Mouse (Mus musculus) heart, adult 9 months (tissue): Measurements from ENCODE around the gene Mtor.

Experiments used
- DNase-seq, 2 experiments: peaks; one replicate each; pipeline ENCODE4 v3.0.0; 2022; ENCODE audit warnings: low spot score in 2 of 2

Mtor gene

DNA sequence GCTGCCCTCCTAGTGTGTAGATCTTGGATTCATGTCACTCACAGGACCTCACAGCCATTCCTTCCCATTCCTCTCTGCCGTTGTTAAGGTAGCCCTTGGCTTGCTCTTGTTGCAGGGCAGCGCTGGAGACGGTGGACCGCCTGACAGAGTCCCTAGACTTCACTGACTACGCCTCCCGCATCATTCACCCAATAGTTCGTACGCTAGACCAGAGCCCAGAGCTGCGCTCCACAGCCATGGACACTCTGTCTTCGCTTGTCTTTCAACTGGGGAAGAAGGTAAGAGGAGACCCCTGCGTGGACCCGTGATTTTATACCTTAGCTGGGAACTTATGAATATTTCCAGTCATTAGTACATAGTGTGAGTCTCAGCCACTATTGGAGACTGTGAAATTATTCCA, 36.1 kb downstream of the Mtor start:
- DNase-seq: no peak

DNA sequence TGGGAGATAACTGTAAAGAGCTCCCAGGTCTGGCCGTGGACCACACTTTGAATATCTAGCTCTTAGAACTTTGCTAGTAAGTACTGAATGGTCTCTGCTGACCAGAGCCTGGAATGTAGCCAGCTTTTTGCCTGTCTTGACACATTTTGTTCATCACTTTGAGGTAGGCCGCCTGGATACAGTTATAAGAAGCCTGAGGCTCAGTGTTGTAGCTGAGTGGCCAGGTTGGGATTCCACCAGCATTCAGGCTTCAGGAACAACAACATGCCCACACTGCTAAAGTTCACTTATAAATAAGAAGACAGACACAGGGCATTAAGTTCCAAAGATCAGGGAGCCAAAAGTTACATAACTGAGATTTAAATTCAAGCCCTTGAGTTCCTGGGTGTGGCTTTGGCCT, 39.4 kb downstream of the Mtor start:
- DNase-seq: no peak

DNA sequence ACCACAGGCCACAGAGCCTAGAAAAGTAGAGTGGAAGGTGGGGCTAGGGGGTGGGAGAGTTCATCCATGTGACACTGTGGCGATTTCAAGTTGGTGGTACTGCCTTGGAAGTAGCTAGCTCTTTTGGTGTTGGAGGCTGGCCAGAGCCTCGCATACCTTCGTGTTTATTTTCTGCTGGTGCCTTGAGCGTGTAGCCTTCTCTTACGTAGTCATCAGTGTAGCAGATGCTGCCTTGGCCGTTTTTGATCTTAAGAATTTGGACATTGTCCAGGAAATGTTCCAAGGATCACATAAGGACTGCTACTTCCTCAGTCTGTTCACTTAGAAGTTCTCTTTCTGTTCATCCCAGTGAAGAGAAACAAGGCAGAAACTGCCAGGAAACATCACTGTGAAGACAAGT, 42.1 kb downstream of the Mtor start:
- peak in 1 of 2 experiments; percentile 25 for DNase-seq

DNA sequence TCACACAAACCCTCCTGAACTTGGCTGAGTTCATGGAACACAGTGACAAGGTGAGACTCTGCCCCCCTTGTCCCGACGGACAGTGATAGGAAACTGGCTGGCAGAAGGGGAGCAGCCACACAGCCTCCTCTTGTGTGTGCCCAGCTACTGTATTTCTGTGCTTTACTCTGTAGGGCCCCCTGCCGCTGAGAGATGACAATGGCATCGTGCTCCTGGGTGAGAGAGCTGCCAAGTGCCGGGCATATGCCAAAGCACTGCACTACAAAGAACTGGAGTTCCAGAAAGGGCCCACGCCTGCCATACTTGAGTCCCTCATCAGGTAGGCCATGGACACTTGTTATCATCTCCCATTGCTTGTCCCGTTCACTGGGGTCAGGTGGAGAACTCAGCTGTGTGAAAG, 43.0 kb downstream of the Mtor start:
- DNase-seq: no peak

DNA sequence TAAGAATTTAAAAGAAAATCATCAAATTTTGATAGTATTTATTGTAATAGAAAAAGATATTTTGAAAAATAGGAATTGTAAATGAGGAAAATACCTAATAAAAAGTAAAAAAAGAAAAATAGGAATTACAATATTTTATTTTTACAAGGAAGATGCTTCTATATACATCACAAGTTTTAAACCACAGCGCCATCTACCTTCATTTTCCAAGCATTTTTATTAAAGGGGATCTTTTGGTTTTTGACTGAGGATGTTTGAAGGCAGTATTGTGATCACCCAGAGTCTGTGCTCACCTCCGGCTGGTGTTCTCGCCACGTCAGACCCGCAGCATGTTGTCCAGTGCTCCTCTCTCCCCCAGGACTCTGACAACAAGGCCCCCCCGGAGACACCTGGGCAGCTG, 46.7 kb downstream of the Mtor start:
- DNase-seq: no peak

DNA sequence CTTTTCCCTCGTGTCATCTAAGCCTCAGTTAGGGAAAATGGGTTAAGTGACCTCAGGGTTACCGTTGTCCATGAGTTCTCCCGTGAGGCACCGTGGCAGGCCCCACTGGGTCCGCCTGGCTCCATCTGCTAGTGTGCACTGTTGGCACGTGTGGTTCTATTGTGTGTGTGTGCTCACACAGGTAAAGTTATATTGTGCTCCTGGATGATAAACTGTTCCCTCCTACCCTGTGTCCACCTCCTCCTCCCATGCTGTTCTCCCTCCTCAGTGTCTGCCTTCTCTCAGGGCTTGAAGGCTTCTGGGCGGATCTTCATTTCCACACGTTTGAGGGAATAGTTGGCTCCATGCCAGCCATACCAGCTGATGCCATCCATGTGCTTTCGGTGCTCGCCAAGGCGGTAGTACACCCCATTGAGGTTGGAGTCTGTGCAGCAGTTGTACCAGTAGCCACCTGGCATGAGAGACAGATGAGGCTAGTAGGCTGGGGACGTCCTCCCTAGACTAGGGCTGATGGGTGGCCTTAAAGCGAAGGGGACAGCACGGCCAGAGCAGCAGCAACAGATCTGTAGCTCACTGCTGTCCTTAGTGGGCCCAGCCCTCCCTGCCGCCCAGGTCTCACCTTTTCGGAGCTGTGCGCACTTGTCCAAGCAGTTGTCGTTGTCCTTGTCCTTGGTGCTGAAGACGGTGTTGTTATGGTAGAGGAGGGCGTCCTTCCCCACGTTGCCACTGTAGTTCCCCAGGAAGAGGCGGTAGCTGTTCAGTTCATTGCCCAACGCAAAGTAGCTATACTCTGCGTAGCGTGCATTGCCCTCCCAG, 47.7 kb downstream of the Mtor start:
- no peak for DNase-seq

DNA sequence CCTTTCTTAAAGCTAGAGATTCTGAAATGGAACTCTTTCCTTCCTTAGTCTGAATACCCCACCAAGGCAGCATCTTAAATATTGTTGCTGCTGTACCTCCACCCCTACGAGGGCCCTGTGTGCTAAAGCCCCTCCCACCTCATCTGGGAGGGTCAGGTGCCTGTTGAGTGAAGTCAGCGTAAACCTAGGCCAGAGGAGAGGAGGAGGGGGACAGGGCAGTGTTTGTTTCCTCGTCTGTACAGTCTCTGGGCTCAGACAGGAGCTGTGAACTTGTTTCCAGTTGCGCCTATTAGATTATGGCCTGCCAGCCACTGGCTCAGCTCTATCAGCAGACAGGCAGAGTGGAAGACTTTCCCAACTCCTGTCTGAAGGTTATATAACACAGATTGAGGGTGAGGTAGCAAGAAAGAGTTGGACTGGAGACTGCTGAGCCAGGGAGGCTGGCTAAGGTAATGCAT, 52.0 kb downstream of the Mtor start, which contains the start of gene Angptl7:
Gene Angptl7 (minus strand): TSS at position 51 of the 458 bp plus-strand sequence.
- peak; percentile 33 to 50 for DNase-seq

DNA sequence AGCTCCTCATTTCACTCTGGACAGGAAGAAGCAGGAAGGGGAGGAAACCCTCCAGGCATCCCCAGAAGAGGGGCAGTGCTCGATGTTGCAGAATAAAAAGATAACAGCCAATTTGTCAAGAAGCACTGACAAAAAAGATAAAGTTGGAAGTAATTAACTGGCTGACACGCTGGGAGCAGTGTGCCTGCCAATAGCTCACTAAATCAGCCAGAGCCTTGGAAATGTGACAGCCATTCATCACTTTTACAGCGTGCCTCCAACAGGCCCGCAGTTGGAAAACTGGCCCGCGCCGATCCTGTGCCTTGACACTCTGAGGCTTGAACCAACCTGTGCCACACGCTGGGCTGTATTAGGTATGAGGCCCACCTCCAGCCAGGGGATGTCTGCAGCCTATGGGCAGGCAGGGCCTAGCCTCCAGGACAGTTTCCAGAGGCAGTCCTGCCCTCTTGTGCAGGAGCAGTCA, 56.1 kb downstream of the Mtor start:
- DNase-seq: peak; percentile 55 to 71

DNA sequence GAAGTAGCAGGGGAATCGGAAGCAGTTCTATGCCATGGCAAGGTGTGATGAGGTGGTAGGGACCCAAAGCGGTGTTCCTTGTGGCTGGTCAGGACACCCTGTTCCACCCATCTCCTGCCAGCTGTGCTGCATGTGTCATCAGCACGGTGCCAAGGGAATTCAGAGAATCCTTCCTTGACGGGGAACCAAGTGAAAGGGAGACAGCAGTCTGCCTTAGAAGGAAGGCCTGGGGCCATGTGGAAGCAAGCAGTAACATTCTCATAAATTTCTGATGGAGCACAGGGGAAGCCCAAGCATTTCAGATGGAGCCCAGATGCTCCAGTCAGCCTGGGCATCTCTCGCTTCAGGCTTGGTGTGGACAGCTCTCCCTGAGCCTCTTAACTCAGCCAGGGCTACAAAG, 59.2 kb downstream of the Mtor start:
- DNase-seq: no peak

DNA sequence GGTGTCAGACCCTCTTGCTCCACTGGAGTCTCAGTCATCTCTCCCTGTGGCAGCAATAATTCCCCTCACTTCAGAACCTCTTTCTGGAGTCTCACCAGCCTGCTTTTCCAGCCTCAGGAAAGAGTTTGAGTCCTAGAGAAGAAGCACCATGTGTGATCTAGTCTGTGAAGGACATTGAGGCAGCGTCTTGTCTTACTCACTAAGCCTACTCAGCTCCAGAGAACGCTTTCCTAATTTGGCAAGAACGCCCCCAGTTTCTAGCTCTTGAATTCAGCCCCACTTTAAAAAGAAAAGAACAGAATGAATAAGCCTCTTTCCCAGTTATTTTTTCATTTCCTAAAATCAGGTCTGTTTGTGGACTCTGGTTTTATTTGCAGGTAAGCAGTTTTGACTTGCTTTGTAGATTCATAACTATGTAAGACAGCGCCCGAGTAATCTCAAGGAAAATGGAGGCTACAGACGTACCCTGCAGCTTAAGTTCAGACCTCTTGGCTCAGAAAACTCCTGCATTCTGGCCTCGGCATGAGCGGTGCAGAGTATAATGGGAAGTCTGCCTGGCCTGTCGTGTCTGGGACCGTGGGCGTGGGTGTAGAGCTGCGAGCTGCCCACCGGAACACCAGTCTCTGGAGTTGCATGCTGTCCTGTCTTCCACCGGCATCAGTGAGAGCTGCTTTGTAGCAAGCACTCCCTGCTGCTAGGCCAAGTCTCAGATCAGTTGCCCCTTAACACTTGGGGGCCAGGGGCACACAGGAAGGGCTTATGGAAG, 59.9 kb downstream of the Mtor start:
- no peak for DNase-seq

DNA sequence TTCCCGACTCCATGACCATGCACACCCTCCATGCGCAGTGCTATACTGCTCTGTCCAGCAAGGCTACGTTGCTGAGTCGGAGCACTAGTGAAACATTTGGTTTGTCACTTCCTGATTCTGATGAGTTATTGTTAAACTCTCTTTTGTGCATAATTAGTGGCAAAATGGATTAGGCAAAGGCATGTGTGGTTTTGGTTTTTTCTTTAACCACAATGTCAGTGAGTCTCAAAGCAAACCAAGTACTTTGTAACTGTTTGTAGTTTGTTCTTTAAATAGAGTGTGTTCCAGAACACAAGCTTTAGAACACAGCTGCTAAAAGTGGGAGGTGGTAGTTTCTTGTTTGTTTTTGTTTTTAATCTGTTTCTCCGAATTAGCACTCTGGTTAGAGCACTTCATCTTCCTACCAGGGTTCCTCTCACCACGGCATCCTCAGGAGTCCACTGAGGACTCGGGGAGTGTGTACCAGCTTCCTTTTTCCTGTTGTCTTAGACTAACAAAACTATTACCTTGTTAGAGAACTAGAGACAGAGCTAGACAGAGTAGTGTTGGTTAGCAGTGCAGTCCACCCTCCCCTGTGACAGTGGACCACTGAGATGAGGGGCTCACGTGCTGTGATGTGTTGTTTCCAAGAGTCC, 61.2 kb downstream of the Mtor start:
- DNase-seq: no peak

DNA sequence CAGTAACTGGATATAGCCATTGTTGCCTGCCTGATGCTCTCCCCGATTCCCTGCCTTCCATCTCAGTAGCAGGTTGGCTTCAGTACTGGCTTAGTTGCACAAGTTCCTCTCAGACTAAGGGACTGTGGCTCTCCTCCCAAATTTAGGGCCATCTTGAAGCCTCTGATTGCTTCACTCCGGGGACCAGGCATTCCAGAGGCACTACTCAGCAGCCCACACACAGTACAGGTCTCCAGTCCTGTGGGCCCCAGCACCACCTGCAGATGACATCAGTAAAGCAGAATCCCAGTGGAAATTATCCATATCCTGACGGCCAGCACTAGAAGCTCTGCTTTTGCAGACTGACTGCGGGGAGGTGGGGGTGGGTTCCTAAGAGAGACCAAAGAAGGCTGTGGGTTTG, 62.3 kb downstream of the Mtor start:
- peak; percentile 51 to 68 for DNase-seq

DNA sequence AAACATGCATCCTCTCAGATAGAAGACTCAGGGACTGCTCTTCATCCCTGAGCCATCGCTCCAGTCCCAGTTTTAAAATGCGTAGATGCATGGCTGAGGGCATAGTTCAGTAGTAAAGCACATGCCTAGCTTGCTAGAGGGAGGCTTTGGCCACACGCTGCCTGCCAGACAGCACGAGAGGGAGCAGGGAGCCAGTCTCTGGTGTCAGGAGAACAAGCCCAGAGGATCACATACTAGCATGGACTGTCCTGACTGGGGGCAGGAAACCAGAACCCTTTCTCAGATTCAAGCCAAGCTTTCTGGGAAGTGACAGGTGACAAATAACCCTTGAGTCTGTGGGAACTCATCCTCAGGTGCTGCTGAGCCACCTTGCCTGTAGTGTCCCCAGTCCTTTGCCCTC, 62.9 kb downstream of the Mtor start:
- no peak for DNase-seq

DNA sequence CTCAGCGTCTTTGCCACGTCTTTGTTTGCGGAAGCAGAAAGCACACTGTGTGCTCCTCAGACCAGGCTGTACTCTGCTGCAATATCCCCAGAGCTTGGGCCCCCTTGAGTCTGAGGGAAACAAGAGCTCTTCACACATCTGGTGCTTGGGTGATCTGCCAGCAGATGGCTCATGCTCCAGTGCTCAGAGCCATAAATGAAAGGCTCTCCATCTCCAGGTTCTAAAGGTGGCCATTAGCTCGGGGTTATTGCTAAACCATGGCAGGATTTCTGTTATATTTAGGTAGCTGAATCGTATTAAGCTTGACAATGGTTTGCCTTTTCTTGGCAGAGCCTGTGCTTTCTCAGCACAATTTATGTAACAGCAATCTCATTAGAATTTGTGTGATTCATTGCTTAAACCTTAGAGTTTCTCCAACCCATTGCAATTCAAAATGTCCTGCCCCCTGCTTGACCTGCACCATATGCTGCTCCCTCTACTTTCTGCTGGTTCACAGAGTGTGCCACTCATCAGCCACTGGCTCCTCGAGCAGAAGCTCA, 64.7 kb downstream of the Mtor start:
- peak; percentile 29 to 38 for DNase-seq

DNA sequence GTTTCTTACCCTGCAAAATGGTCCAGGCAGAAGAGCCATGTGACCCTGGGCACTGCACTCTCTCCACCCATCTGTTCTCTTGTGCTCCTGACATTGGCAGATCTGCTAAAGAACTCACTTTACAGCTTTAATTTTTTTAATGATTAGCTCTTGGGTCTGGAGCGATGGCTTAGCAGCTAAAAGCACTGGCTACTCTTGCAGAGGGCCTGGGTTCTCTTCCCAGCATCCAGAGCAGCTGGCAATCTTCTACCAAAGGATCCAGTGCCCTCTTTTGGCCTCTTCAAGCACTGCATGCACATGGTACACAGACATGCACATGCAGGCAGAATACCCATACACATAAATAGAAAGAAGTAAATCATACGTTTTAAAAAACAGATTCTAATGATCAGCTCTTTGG, 66.9 kb downstream of the Mtor start:
- no peak for DNase-seq

DNA sequence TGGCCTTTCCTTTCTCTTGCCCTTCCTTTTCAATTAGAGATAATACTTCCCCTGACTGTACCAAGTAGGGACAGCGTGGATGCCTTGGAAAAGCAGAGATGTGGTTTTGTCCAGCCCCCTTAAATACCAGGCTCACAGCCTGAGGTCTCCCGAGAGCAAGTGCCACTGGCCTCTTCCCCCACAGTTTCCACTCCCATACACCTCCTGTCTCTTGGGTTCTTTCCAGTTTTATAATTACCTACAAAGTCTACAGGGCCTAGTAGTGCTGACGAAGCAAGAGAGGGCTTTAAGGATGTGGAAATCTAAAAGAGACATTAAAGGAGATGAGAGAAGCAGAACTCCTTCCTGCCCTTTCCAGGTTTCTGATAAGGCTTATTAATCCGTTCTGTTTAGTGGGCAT, 69.4 kb downstream of the Mtor start:
- no peak for DNase-seq

DNA sequence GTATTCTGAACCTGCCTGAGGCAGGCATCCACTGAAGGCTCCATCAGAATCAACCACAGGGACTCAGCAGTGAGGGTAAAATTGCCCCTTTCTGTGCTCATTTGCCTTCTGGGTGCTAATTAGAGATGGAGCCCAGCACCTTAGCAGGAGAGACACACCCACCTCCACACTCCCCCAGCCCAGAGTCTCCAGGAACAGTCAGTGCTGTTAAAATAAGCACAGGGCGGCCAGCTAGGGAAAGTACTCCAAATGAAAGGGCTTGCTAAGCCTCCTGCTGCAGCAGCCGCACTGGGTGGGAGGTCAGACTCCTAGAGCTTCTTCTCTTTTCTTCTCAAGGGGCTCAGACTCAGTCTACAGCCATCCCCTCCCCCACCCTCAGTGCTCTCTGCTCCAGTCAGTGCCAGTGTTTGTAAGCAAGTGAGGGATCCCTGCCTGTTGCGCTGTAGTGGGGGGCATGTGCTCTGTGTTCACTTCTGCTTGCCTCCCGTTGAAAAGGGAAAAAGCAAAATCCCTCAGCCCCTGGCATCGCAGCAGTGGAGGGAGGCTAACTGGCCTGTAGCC, 69.9 kb downstream of the Mtor start:
- DNase-seq: no peak

DNA sequence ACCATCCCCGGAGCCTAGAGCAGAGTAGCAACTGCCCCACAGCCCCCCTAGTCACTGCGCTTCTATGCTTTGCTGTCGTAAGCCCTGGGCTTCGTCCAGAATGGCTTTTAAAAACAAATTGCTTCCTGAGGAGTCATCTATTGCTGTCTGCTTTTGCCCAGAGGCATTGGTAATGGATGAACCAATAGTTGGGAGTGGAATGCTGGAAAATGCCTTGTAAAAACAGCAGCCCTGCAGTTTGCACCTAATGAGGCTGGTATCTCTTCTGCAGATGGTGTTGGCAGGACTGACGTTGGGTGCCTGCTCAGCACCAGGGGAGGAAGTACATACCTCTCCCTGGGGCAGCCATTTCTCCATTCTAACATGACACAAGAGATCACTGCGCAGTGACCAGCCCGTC, 75.1 kb downstream of the Mtor start:
- no peak for DNase-seq

DNA sequence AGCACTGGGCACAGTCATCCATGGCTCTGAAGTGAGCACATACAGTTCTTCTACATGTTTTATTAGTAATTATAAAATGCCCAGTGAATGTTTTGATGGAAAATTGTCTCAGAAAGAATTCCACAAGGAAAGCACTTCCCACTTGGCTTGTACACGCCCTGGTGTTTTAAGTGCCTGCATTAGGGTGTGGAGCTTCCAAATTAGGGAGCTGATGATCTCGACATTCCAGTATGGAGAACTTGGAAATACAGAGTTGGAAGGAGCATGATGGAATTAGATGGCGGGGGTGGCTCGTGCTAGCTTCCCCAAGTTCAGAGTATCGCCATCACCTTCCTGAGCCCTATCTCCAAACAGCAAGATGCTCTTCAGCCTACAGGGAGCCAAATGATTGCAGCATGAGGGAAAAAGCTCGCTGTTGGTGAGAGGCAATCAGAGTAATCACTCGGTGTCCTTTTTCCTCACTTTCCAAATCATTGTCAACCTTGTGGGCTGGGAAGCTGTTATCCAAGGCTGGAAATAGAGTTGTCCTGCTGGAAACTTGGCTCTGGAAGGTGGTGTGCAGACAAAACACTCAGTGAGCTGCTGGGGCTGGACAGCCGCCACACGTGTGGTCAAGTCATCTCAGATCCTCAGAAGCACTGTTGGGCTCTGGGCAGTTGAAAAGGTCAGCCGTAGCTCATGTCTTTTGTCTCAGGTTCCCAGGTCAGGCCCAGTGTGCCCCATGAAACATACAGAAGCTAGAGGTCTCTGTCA, 78.9 kb downstream of the Mtor start:
- DNase-seq: peak; percentile 25 to 45

DNA sequence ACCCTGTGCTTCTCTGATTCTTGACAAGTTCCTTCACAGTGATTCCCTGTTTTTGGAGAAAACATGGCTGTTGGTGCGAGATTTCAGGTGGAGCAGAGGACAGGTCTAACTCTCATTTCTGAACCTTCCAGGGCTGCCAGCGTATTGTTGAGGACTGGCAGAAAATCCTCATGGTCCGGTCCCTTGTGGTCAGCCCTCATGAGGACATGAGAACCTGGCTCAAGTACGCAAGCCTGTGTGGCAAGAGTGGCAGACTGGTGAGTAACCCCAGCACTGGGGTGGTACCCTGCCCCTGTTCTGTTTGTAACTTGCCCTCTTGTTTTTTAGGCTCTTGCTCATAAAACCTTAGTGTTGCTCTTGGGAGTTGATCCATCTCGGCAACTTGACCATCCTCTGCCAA, 81.9 kb downstream of the Mtor start:
- DNase-seq: no peak

DNA sequence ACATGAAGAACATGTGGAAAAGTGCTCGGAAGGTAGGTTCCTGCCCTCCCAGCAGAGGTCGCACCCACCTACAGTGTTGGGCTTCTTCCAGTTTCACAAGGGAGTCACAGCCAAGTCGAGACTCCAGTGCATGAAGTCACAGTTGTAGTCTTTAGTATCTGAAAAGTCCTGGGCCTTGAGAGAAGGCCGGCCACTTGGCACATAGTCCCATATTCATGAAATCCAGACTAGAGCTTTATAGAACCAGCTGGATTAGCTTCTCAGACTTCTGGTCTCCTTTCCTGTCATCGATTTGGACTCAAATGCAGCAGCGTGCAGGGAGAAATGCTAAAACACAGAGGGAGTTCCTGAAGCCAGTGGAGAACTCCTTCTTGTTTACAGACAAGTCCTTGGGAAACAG, 82.4 kb downstream of the Mtor start:
- DNase-seq: peak in 1 of 2 experiments; percentile 31
